Mouse (Mus musculus): Measurements from ENCODE around the gene Xpc.
"Not testable (repeated sequence)": the region's sequence is repeated elsewhere in the genome, so short reads cannot be mapped to it uniquely, and the experiment has no call there.

The Xpc gene

DNA sequence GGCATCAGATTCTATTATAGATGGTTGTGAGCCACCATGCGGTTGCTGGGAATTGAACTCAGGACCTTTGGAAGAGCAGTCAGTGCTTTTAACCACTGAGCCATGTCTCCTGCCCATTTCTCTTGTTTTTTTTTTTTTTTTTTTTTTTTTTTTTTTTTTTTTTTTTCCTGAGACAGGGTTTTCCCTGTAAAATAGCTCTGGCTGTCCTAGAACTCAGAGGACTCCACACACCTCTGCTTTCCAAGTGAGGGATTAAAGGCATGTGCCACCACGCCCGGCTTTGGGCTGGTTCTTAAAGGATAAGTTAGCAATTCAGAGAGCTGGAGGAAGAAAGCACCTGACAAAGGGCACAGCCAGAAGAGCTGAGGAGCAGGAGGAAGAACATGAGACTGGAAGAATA, 44.3 kb downstream of the Xpc start:
- not testable (repeated sequence) for DNase-seq

DNA sequence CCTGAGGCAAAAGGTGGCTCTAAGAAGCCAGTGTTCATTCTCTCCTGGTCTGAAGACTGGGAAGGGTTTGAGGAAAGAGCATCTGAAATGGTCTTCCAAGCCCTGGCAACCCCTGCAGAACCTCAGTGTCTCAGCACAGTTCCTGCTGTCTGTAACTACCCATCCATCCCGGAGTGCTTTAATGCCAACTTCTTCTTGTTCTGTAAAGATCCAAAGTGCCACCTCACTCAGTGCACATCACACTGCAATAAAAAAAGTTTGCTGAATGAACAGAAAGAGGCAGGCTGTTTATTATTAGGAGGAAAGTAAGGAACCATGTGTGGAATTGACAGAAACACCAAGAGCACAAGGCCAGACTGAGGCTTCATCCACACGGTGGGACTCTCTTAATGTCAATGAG, 45.0 kb downstream of the Xpc start:
- no peak for DNase-seq

DNA sequence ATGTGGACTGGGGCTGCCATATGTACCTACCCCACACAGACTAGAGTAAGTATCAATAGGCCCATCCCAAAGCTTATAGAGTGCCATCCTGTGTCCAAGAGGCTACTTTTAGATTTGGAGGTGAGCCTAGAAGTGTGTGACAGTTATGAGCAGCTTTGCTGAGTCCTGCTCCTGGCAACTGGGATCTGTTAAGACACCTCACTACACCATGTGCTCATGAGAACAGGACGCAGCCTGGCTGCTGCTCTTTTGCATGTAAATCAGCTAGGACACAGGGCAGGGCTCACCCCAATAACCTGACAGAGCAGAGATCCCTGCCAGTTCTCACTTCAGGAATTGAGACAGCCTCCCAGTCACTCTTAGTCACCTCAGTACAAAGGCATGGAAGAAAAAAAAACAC, 48.6 kb downstream of the Xpc start:
- DNase-seq: no peak

DNA sequence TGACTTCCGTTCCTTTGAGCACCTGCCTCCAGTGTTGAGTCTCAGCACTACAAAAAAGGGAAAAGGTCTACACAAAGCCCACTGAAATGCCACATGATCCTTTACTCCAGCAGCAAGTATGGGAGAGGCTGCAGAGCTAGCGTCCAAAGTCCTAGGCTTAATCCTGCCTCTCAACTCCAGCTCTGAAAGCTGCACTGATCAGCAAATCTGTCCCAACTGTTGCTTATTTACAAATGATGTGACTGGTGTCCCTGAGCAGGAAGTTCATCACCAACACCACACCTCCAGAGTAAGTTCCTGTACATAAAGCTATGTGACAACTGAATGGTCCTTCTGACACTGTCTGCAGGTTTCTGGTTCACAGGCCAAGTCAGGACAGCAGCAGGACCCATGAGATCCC, 49.9 kb downstream of the Xpc start:
- peak; percentile 67 for DNase-seq

DNA sequence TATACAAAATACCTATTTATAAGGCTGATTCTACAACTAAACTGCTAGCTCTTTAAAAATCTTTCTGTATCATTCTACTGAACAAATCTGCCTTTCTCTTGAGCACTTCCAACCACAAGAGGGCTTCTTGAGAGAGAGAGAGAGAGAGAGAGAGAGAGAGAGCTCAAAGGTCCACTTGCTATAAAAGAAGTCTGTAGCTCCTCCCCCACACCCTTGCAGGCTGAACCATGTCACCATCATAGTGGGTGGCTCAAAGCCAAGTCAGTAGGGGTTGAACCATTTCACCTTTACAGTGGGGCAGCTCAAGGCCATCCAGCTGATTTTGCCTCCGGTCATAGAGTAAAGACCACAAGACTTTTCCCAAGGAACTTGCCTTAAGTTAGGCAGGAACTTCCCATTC, 56.2 kb downstream of the Xpc start:
- DNase-seq: peak; percentile 82

DNA sequence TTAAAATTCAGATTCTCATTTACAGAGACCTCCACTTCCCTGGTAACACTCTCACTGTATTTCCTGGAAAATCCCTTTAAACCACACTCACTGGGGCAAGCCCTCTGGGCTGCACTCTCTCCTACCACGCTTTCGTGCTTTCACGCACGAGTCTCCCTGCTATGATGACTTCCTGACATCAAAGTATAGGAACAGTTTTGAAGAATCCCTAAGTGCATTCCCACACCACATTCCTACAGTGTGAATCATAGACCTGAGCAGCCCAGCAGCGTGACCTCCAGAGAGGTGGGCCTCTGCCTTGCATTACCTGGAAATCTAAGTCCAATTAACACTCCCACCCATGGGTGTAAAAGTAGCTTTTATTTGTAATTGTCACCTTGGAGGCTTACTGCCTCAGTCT, 61.1 kb downstream of the Xpc start:
- DNase-seq: no peak

DNA sequence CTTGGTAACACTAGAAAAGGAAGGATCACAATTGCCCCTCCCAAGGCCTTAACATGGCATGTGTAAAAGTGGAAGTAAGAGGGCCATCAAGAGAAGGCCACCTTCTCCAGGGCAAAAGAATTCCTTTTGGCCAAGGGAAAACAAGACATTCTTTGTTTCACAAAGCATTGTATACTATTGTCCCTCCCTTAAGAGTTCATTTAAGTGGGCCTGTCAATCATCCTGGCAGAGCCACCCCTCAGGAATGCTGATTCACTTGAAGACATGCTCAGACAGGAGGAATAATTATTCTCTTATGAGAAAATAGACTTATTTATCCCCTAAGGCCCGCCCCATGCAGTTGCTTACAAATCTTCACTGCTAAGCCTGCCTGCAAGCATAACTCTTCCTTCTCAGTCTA, 63.6 kb downstream of the Xpc start:
- DNase-seq: no peak

DNA sequence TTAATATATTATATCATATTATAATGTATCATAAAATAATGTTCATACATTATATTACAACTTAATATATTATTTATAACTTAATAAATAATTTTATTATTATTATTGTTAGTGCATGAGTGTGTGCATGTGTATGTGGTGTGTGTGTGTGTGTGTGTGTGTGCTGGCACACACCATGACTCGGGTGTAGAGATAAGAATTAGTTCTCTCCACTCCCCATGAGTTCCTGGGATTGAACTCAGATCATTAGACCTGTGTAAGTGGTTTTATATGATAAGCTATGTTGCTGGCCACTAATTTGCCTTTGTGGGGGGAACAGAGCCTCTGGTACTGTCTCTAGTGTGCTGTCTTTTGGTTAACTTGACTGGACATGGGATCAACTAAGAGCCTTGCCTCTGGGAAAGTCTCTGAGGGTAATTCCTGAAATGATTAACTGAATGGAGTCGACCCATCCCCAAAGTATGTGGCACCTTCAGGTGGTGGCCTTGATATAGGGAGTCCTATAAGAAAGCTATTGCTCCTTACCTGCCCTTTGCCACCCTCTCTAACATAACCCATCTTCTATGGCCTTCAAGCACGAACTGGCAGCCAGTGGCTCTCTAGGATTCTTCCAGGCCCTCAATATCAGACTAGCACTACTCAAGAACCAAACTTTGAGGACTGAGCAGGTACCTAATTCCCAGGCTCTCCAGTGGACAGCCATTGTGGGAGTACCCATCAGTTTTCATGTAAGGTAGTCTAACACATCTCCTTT, 66.0 kb downstream of the Xpc start:
- no peak for DNase-seq

DNA sequence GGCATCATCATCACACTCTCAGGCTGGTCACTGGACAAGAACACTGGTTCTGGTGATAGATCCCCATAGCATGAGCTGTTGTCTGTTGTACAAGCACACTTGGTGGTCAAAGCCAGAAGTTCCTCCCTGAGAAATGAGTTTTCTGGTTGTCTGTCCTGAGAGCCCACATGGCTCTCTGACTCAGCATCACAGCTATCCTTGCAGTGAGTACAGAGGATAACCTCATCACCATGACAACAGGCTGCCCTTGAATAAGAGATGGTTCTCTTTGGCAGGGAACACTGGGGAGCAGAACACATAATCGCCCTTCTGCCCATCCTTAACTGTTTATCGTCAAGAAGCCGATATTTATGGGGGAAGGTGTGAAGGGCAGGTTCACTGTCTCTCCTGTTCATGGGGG, 70.4 kb downstream of the Xpc start:
- DNase-seq: no peak

DNA sequence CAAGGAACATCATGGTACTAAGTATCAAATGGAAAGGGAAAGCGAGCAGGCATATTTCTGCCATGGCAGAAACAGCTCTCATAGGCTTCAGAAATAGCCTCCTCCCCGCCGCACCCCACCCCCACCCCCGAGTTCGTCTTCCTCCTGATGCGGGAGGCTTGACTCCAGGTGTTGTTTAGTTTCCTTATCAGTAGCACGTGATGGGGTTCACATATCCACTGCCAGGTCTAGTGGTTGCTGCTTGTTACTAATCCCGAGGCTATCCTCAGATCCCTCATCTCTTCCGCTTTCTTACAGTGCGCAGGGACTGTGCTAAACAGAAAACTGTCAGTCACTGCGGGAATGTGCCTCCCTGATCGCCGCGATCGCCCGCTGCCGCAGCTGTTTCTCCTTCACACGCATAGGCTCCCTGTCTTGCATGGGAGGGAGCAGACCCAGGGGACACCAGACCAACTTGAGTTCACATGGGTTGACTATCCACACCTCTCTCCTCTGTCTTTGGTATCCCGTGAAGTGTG, 74.5 kb downstream of the Xpc start:
- no peak for DNase-seq

DNA sequence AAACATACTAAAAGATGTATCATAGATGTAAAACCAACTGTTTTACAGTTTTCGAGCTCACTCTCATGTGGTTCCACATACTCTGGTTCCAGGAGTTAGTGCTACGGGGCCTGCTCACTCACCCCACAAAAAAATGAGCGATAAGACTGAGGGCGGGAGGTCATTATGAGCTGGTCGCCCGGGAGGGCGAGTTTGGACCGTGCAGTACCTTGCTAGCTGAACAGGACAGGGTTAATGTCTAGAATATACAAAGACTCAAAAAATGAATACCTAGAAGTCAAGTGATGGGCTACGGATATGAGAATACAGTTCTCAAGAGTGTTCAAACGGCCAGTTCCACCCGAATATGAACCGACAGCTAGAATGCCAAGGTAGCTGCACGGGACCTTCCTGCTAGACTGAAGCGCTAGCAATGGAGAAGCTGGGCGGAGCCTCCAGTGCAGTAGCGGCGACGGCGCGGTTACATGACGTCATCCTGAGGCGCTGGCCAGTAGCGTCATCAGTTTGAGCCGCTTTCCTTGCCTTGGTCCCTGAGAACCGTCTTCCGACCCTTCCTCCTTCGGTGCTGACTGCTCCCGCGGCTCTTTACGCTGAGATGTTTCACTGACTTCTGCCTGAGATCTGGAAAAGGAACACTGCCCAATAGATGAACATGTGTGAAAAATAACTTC, 75.1 kb downstream of the Xpc start:
- peak; percentile 93 for DNase-seq

Measured in kidney, adult 11 months (tissue).